Mouse (Mus musculus): Measurements from ENCODE around the gene Ptch1.

Gene Ptch1

GRCm38 (mm10) chr13:63528852-63529251 lies 44.5 kb downstream of the Ptch1 start:
- no peak for TF ChIP-seq GATA4 (IDR thresholded peaks at IDR 0.05; ENCODE audit: insufficient replicate concordance, low read length)

DNA sequence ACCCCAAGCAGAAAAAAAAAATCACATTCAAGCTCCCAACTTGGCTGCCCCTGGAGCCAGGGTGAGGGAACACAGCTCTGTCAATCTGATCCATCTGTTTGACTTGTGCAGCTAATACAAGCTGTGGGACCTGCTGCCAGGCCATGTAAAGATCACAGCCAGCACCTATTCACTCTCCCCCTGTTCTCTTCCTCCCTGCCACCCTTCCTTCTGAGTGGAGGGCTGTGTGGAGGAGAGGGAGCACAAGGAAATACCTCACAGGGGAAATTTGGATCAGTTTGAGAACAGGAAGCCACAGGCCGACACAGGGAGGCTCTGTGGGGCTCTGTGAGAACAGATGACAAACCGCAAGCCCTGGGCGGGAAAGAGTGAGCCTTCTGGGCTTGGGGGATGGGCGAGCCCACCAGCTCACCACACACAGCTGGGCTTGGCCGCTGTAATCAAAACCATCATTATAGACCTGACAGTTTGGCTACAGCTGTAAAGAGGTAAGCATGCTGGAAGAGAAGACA lies 45.2 kb downstream of the Ptch1 start:
- no peak for TF ChIP-seq GATA4 (IDR thresholded peaks at IDR 0.05; ENCODE audit: insufficient replicate concordance, low read length)

DNA sequence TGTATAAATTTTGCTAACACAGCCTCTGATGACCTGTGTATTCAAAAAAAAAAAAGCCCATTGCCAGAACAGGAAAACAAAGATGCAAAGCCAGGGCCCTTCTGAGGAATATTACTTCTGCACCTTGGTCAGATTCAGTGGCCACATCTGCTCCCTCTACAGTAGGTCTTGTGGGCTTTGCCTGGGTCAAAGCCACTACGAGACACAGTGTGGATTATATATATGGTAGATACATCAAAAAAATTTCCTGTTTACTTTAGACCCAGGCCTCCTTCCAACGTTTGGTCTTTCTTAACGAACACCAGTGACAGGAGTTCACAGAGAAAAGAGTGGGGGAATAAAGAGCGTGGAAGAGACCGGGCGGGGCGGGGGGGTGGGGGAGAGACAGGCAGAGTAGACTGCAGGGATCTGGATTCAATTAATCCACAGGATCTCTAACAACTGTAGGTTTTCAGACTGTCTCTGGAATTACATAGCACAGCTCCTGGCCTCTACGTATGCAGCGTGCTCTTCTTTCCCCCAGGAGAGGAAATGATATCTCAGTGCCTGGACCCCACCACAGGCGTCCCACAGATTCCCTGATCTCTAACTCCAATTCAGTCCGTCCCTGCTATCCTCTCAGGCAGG lies 47.7 kb downstream of the Ptch1 start:
- no peak for TF ChIP-seq GATA4 (IDR thresholded peaks at IDR 0.05; ENCODE audit: insufficient replicate concordance, low read length)

DNA sequence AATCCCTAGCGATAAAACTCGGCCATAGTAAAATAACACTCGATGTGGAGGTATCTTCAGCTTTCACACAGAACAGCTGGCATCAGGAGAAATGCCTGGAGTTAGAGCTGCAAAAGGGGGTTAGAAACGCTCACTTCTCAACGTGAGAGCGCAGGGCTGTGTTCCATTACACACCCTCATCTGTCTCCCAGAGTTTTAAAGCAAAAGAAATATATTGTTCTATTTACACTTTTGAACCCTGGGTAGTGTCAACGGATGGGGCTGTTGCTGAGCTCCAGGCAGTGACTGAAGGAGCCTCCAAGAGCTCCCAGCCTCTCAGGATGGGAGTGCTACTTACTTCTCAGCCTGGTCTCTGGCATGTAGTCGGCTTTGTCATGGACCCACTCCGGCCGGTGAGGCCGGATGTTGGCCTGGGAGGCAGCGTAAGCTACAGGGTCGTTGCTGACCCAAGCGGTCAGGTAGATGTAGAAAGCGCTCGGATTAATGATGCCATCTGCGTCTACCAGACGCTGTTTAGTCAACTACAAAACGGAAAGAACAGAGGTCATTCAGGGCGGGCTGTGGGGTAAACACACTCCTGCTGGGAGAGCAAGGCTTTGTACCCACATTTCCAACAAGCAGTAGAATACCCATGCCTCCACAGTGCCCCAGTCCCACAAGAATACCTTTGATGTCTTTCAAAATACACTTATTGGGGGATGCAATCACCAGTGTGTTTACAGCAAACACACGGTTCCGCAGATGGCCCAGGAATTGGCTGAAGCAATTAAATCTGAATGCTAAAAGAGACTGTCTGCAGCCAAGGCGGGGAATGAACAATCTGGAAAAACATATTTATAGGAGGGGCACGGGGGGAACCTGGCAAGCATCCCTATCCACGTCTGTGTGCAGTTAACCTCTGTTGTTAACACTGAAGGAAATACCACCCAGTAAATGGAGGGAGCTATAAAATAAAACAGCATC lies 48.5 kb downstream of the Ptch1 start:
- TF ChIP-seq GATA4 (IDR thresholded peaks at IDR 0.05; ENCODE audit: insufficient replicate concordance, low read length), result no peak

GRCm38 (mm10) chr13:63524061-63524460 lies 49.3 kb downstream of the Ptch1 start:
- TF ChIP-seq GATA4 (IDR thresholded peaks at IDR 0.05; ENCODE audit: insufficient replicate concordance, low read length), result no peak

GRCm38 (mm10) chr13:63522832-63523231 lies 50.6 kb downstream of the Ptch1 start:
- no peak for TF ChIP-seq GATA4 (IDR thresholded peaks at IDR 0.05; ENCODE audit: insufficient replicate concordance, low read length)

GRCm38 (mm10) chr13:63520110-63520509 lies 53.3 kb downstream of the Ptch1 start:
- TF ChIP-seq GATA4 (IDR thresholded peaks at IDR 0.05; ENCODE audit: insufficient replicate concordance, low read length), result no peak

- TF ChIP-seq GATA4 (IDR thresholded peaks at IDR 0.05; ENCODE audit: insufficient replicate concordance, low read length), result no peak
Measured at GRCm38 (mm10) chr13:63516535-63516934, 56.9 kb downstream of the Ptch1 start.

- TF ChIP-seq GATA4 (IDR thresholded peaks at IDR 0.05; ENCODE audit: insufficient replicate concordance, low read length), result no peak
Measured at GRCm38 (mm10) chr13:63515542-63515941, 57.9 kb downstream of the Ptch1 start.

GRCm38 (mm10) chr13:63514931-63515360 lies 58.5 kb downstream of the Ptch1 start:
- no peak for TF ChIP-seq GATA4 (IDR thresholded peaks at IDR 0.05; ENCODE audit: insufficient replicate concordance, low read length)

DNA sequence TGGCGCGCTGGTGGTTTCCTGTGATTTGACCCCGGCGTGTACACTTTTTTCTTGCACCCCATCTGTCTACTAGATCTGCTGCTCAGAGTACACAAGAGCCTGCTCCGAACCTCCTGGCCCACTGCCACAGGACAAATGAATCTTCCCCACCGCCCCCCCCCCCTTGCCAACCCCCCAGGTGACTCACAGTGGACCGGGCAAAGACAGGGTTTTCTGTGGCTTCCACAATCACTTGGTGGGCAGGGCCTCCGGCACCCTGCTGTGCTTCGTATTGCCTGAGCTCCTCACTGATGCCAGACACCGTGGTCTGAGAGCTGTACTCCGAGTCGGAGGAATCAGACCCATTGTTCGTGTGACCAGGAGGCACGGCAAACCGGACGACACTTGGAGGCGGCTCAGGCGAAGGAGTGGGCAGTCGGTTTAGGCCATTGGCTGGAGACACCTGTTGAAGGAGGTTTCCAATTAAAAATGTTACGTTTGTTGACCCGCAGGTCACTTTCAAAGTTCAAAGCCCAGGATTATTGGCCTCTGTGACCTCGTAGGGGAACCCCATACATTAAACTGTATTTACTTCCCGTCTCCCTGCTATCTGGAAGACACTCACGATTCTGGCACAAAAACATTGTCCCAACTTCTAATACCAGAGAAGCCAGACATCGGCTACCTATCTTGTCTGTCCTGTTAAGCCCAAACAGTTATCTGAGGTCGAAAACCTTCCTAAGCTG lies 59.9 kb downstream of the Ptch1 start:
- no peak for TF ChIP-seq GATA4 (IDR thresholded peaks at IDR 0.05; ENCODE audit: insufficient replicate concordance, low read length)

GRCm38 (mm10) chr13:63512411-63512810 lies 61.0 kb downstream of the Ptch1 start:
- TF ChIP-seq GATA4 (IDR thresholded peaks at IDR 0.05; ENCODE audit: insufficient replicate concordance, low read length), result no peak

DNA sequence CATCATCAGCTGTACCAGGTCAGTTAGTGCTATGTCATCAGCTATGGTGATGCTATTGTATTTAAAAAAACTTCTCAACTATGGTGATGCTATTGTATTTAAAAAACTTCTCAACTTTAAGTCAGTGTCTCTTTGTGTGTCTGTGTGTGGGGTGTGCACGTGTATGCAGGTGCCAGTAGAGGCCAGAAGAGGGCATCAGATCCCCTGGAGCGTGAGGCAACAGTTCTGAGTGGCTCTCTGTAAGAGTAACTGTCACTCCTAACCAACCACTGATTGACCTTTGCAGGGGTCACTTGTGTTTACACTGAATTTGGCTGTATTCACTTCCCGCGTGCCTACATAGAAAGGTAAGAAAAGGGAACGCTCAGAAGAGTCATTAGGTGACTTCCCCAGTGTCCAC lies 65.6 kb downstream of the Ptch1 start:
- no peak for TF ChIP-seq GATA4 (IDR thresholded peaks at IDR 0.05; ENCODE audit: insufficient replicate concordance, low read length)

DNA sequence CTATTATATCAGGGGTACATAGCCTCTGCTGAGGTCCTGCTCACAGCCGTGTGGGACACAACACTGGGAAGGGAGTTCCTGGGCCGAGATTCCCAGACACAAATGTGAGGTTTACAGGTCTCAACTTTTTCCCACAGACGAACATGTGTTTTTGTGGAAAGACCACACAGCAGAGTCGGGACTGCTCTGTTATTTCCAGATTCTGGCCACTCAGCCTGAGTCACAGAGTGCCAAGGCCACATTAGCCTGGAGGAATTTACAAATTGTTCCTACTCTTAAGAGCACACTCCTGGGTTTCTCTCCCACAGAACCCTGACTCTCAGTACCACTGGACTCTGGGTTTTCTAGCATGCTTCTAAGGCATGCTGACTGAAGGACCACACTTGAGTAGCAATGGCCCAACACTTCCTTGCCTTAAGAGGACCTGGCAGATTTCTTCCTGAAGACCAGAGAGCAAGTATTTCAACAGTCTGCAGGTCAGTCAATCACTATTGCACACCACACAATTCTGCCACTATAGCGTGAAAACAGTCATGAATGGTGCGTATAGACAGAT lies 66.3 kb downstream of the Ptch1 start:
- no peak for TF ChIP-seq GATA4 (IDR thresholded peaks at IDR 0.05; ENCODE audit: insufficient replicate concordance, low read length)

- no peak for TF ChIP-seq GATA4 (IDR thresholded peaks at IDR 0.05; ENCODE audit: insufficient replicate concordance, low read length)
Measured at GRCm38 (mm10) chr13:63506364-63506763, 67.0 kb downstream of the Ptch1 start.

All from liver, adult (tissue).